Mouse (Mus musculus): ENCODE data around the gene Frmd4b.

DNA sequence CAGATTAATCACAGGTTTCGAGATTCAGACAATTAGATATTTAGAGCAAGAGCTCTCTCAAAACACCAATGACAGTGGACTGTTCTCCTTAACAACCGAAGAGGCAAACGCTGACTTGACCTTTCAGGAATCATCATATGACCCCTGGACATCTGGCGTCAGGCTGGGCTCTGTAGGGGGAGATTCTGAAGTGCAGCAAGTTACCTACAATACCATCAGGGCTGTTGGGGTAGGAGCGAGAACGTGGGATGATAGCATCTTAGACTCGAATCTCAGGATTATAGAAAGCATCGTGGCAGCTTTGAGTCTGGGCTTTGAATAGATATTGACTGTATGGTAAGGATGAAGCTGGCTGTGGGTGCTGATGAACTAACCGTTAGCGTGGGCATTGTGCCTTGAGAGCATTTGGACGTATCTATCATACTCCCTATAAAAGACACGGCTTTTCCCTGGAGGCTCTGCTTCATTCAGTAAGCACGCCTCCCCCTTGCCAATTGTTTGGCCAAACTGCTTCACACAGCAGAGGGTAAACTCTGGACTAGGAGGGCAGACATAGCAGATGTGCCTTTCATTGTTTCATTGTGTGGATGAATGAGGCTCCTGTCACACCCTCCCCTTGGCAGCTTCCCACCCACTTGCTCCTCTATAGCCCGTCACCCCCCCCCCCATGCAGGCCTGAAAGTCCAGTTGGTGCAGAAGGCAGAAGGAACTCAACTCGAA, 88.2 kb downstream of the Frmd4b start:
- TF ChIP-seq CTCF (IDR thresholded peaks at IDR 0.05) (no peak), EP300 (IDR thresholded peaks at IDR 0.05; ENCODE audit: insufficient read depth, low read depth, low read length) (no peak), POLR2A (IDR thresholded peaks at IDR 0.05; ENCODE audit: insufficient read depth, low read depth, low read length) (no peak)
